16 mouse cellular contexts compared by ENCODE assay signal in the genomic region with DNA sequence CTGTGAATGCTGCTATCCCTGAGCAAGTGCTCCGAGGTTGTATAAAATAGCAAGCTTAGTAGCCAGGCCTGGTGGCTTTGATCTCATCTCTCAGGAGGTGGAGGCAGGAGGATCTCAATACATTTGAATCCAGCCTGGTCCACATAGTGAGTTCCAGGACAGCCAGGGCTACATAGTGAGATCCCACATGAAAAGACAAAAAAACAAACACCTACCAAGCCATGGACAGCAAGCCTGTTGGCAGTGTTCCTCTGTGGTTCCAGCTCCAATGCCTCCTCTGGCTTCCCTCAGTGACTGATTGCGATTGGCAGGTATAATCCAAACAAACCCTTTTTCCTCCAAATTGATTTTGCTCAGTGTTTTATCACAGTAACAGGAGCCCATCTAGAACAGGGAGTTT.
"Had no signal": no experiment of that assay in that cellular context is flagged by ENCODE, and none has a peak within 500 bp of the region (broad histone marks: within the 10 kb centered on the region; RNA-seq: fewer than 3 reads in every experiment).

No protein-coding gene starts in this region.

- H3K9ac ChIP-seq: neural tube, embryonic 13.5 days; neural tube, embryonic 15.5 days; stomach, embryonic 15.5 days had no signal

- H3K27ac ChIP-seq: neural tube, embryonic 13.5 days; neural tube, embryonic 15.5 days; stomach, embryonic 15.5 days; stomach, postnatal 0 days had no signal

- H3K9me3 ChIP-seq: neural tube, embryonic 13.5 days; neural tube, embryonic 15.5 days; stomach, embryonic 15.5 days had no signal

- H3K27me3 ChIP-seq: neural tube, embryonic 13.5 days; neural tube, embryonic 15.5 days; stomach, embryonic 15.5 days had no signal

- DNase-seq: retina, postnatal 1 day; right cerebral cortex, adult 18-20 months; right cerebral cortex, postnatal 14 days; right cerebral cortex, postnatal 25 days; right cerebral cortex, postnatal 4 days; spleen, adult 18-20 months; thymus, adult 18-20 months; thymus, adult 2 months; thymus, postnatal 14 days; thymus, postnatal 25 days; thymus, postnatal 36 days; thymus, postnatal 4 days had no signal

- H3K4me3 ChIP-seq: neural tube, embryonic 13.5 days; neural tube, embryonic 15.5 days; stomach, embryonic 15.5 days had no signal

- H3K4me2 ChIP-seq: neural tube, embryonic 13.5 days; neural tube, embryonic 15.5 days; stomach, embryonic 15.5 days had no signal
